In genomic region chr1:59134419-59134818, GRCm38 (mm10) we compare ENCODE assay signal across 36 mouse cellular contexts. TPM values are rescaled to one million over a fixed set of nuclear protein-coding genes. Genes with fewer than 3 reads are reported as not detected.
DNase-seq lines count a peak whose midpoint lies in the region; ATAC-seq and TF ChIP-seq lines count a peak whose summit lies in the region.
"Had no signal": no experiment of that assay in that cellular context is flagged by ENCODE, and none has a peak within 500 bp of the region (broad histone marks: within the 10 kb centered on the region; RNA-seq: fewer than 3 reads in every experiment).

No protein-coding gene starts in this region.

- H3K27me3 ChIP-seq in heart, embryonic 14.5 days (ENCODE audit: control insufficient read depth, insufficient read depth, low read length): peaks cover 7% of the 10 kb centered on the region; the same call in 1 of the 2 replicates
- H3K27me3 ChIP-seq in heart, embryonic 12.5 days (replicated peaks): no peaks in the 10 kb centered on the region
- H3K27me3 ChIP-seq in heart, postnatal 0 days (ENCODE audit: control insufficient read depth, insufficient read depth, low read length): peaks cover 33% of the 10 kb centered on the region
- no peaks in the 10 kb centered on the region for H3K27me3 ChIP-seq in lung, embryonic 15.5 days
- H3K27me3 ChIP-seq: CH12.LX; limb, embryonic 15.5 days; midbrain, embryonic 12.5 days; neural tube, embryonic 15.5 days had no signal

- no peak for TF ChIP-seq CTCF in heart, postnatal 0 days (IDR thresholded peaks at IDR 0.05; ENCODE audit: low read depth)

- H3K36me3 ChIP-seq in heart, embryonic 14.5 days (ENCODE audit: control insufficient read depth, insufficient read depth, low read length): no peaks in the 10 kb centered on the region
- no peaks in the 10 kb centered on the region for H3K36me3 ChIP-seq in heart, embryonic 12.5 days
- no peaks in the 10 kb centered on the region for H3K36me3 ChIP-seq in heart, postnatal 0 days (replicated peaks; ENCODE audit: control insufficient read depth, insufficient read depth, low read length)
- no peaks in the 10 kb centered on the region for H3K36me3 ChIP-seq in lung, embryonic 15.5 days
- H3K36me3 ChIP-seq: G1E; limb, embryonic 15.5 days; midbrain, embryonic 12.5 days; neural tube, embryonic 15.5 days had no signal

- H3K4me2 ChIP-seq in heart, embryonic 14.5 days (ENCODE audit: low read length): peak overlapping the region; percentile 23; the same call in 1 of the 2 replicates
- no peak overlapping the region for H3K4me2 ChIP-seq in heart, embryonic 12.5 days
- H3K4me2 ChIP-seq in heart, postnatal 0 days (ENCODE audit: low read depth, low read length): peak overlapping the region; percentile 12; the same call in 1 of the 2 replicates
- 0 out of 2 replicates have a peak overlapping the region, but pooled peaks have one; percentile 8 for H3K4me2 ChIP-seq in lung, embryonic 15.5 days
- H3K4me2 ChIP-seq: hindbrain, embryonic 14.5 days; limb, embryonic 15.5 days; midbrain, embryonic 12.5 days; neural tube, embryonic 15.5 days had no signal

- peak; percentile 55 for DNase-seq in heart, postnatal 0 days (ENCODE audit: low spot score)
- peak; percentile 87 for DNase-seq in lung, postnatal 36 days
- DNase-seq in spleen, postnatal 10 days (ENCODE audit: low spot score in 2 of 2): no peak
- no peak for DNase-seq in urinary bladder, postnatal 14 days (ENCODE audit: low spot score)
- DNase-seq in adrenal gland, adult 8-10 months: no peak
- DNase-seq: adrenal gland, postnatal 25 days; B cell, adult 2 months; cerebellum, adult 9-11 months; gastrocnemius, adult 2 months; kidney, adult 2 months; layer of hippocampus, adult 9-11 months; left cerebral cortex, postnatal 4 days; thymus, adult 2 months had no signal

- H3K27ac ChIP-seq in heart, embryonic 14.5 days (replicated peaks in 1 of 2; ENCODE audit: control insufficient read depth in 1 of 2, insufficient read depth in 1 of 2, low read depth in 2 of 2, low read length in 2 of 2): no peak overlapping the region
- H3K27ac ChIP-seq in heart, embryonic 12.5 days (ENCODE audit: poor library complexity, severe bottlenecking): no peak overlapping the region; the same call in 1 of the 2 replicates
- H3K27ac ChIP-seq in heart, postnatal 0 days (ENCODE audit: low read depth): no peak overlapping the region
- H3K27ac ChIP-seq in lung, embryonic 15.5 days: peak overlapping the region; percentile 64; the same call in 1 of the 2 replicates
- H3K27ac ChIP-seq: gastrocnemius, adult 2 months; hindbrain, embryonic 14.5 days; kidney, postnatal 0 days; limb, embryonic 15.5 days; liver, embryonic 14.5 days; midbrain, embryonic 12.5 days; neural tube, embryonic 15.5 days; stomach, postnatal 0 days had no signal

- WGBS in heart, embryonic 14.5 days: 22% methylated on average over 5 of the region's 5 CpGs
- WGBS in heart, embryonic 12.5 days: 44% methylated on average over 5 of the region's 5 CpGs
- 23% methylated on average over 5 of the region's 5 CpGs for WGBS in heart, postnatal 0 days
- 18% methylated on average over 5 of the region's 5 CpGs for WGBS in lung, embryonic 15.5 days

- H3K9me3 ChIP-seq in heart, embryonic 14.5 days (ENCODE audit: control insufficient read depth, low read length): no peaks in the 10 kb centered on the region
- H3K9me3 ChIP-seq in heart, embryonic 12.5 days (replicated peaks): no peaks in the 10 kb centered on the region
- H3K9me3 ChIP-seq in heart, postnatal 0 days (replicated peaks; ENCODE audit: control insufficient read depth, low read length): no peaks in the 10 kb centered on the region
- H3K9me3 ChIP-seq in lung, embryonic 15.5 days: no peaks in the 10 kb centered on the region
- H3K9me3 ChIP-seq: G1E; limb, embryonic 15.5 days; midbrain, embryonic 12.5 days; neural tube, embryonic 15.5 days had no signal

- peak; percentile 39; the same call in 1 of the 2 replicates for ATAC-seq in heart, embryonic 14.5 days (ENCODE audit: insufficient number of reproducible peaks, insufficient read depth, low FRiP score, low read depth)
- ATAC-seq in heart, embryonic 12.5 days (ENCODE audit: insufficient number of reproducible peaks, low FRiP score): no peak
- peak; percentile 47; the same call in 1 of the 2 replicates for ATAC-seq in heart, postnatal 0 days (ENCODE audit: insufficient read depth, low read depth)
- ATAC-seq in lung, embryonic 15.5 days (ENCODE audit: borderline replicate concordance, extremely low read depth, low FRiP score, low TSS enrichment): peak; percentile 91
- ATAC-seq: activated CD4-positive, CD25-positive, alpha-beta regulatory T cell, adult 4 months; inflammation-experienced regulatory T-cells, adult 6 months had no signal

- peaks cover 2 to 4% of the 10 kb centered on the region in 2 experiments; a peak in 1 of 4 replicates for H3K4me1 ChIP-seq in heart, embryonic 14.5 days (ENCODE audit: control insufficient read depth in 2 of 2, insufficient read depth in 2 of 2, low read length in 2 of 2)
- peaks cover 9% of the 10 kb centered on the region for H3K4me1 ChIP-seq in heart, embryonic 12.5 days (replicated peaks)
- peaks cover 5% of the 10 kb centered on the region for H3K4me1 ChIP-seq in heart, postnatal 0 days (ENCODE audit: control insufficient read depth, insufficient read depth)
- peaks cover 8% of the 10 kb centered on the region; the same call in 1 of the 2 replicates for H3K4me1 ChIP-seq in lung, embryonic 15.5 days
- H3K4me1 ChIP-seq: limb, embryonic 15.5 days; midbrain, embryonic 12.5 days; neural tube, embryonic 15.5 days had no signal

- H3K4me3 ChIP-seq in heart, embryonic 14.5 days (ENCODE audit: control insufficient read depth in 1 of 2, insufficient read depth in 1 of 2, low read depth in 1 of 2, low read length in 2 of 2): no peak overlapping the region
- no peak overlapping the region for H3K4me3 ChIP-seq in heart, embryonic 12.5 days
- H3K4me3 ChIP-seq in heart, postnatal 0 days (ENCODE audit: low read depth, low read length): no peak overlapping the region
- no peak overlapping the region for H3K4me3 ChIP-seq in lung, embryonic 15.5 days
- H3K4me3 ChIP-seq: gastrocnemius, adult 2 months; limb, embryonic 15.5 days; midbrain, embryonic 12.5 days; neural tube, embryonic 15.5 days had no signal

- H3K9ac ChIP-seq in heart, embryonic 14.5 days (ENCODE audit: low read length): no peak overlapping the region
- H3K9ac ChIP-seq in heart, embryonic 12.5 days: no peak overlapping the region
- H3K9ac ChIP-seq in heart, postnatal 0 days (replicated peaks; ENCODE audit: low read depth, low read length): no peak overlapping the region
- no peak overlapping the region for H3K9ac ChIP-seq in lung, embryonic 15.5 days
- H3K9ac ChIP-seq: hindbrain, embryonic 14.5 days; limb, embryonic 15.5 days; liver, embryonic 14.5 days; midbrain, embryonic 12.5 days; neural tube, embryonic 15.5 days had no signal

- no peak for TF ChIP-seq EP300 in heart, postnatal 0 days (IDR thresholded peaks at IDR 0.05; ENCODE audit: low read depth)

RNA-seq across cellular contexts. Expression of gene Tmem237, which starts 14.2 kb away (rescaled TPM):
- 13.8 and 15.9 TPM in 2 replicates for polyA plus RNA-seq in heart, embryonic 14.5 days (2014; fragmentation: Nextera tagmentation; extraction: Ambion mirVana)
- 17.6 and 22.2 TPM in 2 replicates for polyA plus RNA-seq in heart, embryonic 12.5 days (2016; fragmentation: Nextera tagmentation; extraction: Ambion mirVana)
- 7.6 and 15.9 TPM in 2 replicates for total RNA-seq in heart, postnatal 0 days (2014; rRNA removed; ENCODE audit: low replicate concordance)
- 6.6 and 9.2 TPM in 2 replicates for polyA plus RNA-seq in heart, postnatal 0 days (2015; fragmentation: Nextera tagmentation; extraction: Ambion mirVana)
- polyA plus RNA-seq in lung, embryonic 15.5 days (2015; fragmentation: Nextera tagmentation; extraction: Ambion mirVana): 37.2 and 39.1 TPM in 2 replicates
- 10 to 100 TPM; 19.4 to 32.7 (median 26.3) TPM for total RNA-seq in adrenal gland, adult 8-10 months (2022)

RNA-seq across cellular contexts. Expression of gene Mpp4, which starts 28.8 kb away (rescaled TPM):
- polyA plus RNA-seq in heart, embryonic 14.5 days (2014; fragmentation: Nextera tagmentation; extraction: Ambion mirVana): 0.31 and 0.34 TPM in 2 replicates
- polyA plus RNA-seq in heart, embryonic 12.5 days (2016; fragmentation: Nextera tagmentation; extraction: Ambion mirVana): 0.29 and 0.35 TPM in 2 replicates
- not detected in 2 replicates for total RNA-seq in heart, postnatal 0 days (2014; rRNA removed; ENCODE audit: low replicate concordance)
- 0.05 TPM in 1 of 2 replicates, not detected in the other for polyA plus RNA-seq in heart, postnatal 0 days (2015; fragmentation: Nextera tagmentation; extraction: Ambion mirVana)
- 0.21 and 0.56 TPM in 2 replicates for polyA plus RNA-seq in lung, embryonic 15.5 days (2015; fragmentation: Nextera tagmentation; extraction: Ambion mirVana)
- under 1 TPM in 3 of 4 experiments, not detected in 1; 0.15 to 0.38 (median 0.24) TPM for total RNA-seq in adrenal gland, adult 8-10 months (2022)
- total RNA-seq: adrenal gland, postnatal 25 days had no signal

RNA-seq across cellular contexts. Expression of gene C2cd6, which starts 39.7 kb away (rescaled TPM):
- polyA plus RNA-seq in heart, embryonic 14.5 days (2014; fragmentation: Nextera tagmentation; extraction: Ambion mirVana): not detected in 2 replicates
- not detected in 2 replicates for polyA plus RNA-seq in heart, embryonic 12.5 days (2016; fragmentation: Nextera tagmentation; extraction: Ambion mirVana)
- not detected in 2 replicates for total RNA-seq in heart, postnatal 0 days (2014; rRNA removed; ENCODE audit: low replicate concordance)
- not detected in 2 replicates for polyA plus RNA-seq in heart, postnatal 0 days (2015; fragmentation: Nextera tagmentation; extraction: Ambion mirVana)
- not detected in 2 replicates for polyA plus RNA-seq in lung, embryonic 15.5 days (2015; fragmentation: Nextera tagmentation; extraction: Ambion mirVana)
- not detected for total RNA-seq in adrenal gland, adult 8-10 months (2022)
- total RNA-seq: adrenal gland, postnatal 25 days; CH12.LX; common myeloid progenitor, adult 5-6 weeks; G1E; gastrocnemius, adult 2 months; gastrocnemius, postnatal 4 days; heart, postnatal 36 days; left cerebral cortex, adult 8-10 months; left cerebral cortex, postnatal 4 days; megakaryocyte progenitor cell, adult 5-6 weeks had no signal
- polyA plus RNA-seq: forebrain, embryonic 11.5 days; G1E; inflammation-experienced regulatory T-cells, adult 6 months; kidney, postnatal 0 days; large intestine, adult 2 months; limb, embryonic 15.5 days; midbrain, embryonic 12.5 days; small intestine, adult 2 months; stomach, postnatal 0 days; thymus, adult 2 months; urinary bladder, adult 2 months had no signal

Comparison
In these comparisons a context has a peak if more than half of its experiments do, and no peak if none do; other contexts are left out.
1. DNase-seq: peak in heart, postnatal 0 days (single experiment) and lung, postnatal 36 days (single experiment); none in spleen, postnatal 10 days (0 of 2), urinary bladder, postnatal 14 days (single experiment) and adrenal gland, adult 8-10 months (single experiment).